Mouse (Mus musculus): ENCODE results near the gene Ccdc121.
"Not testable (repeated sequence)": the region's sequence is repeated elsewhere in the genome, so short reads cannot be mapped to it uniquely, and the experiment has no call there.

The Ccdc121 gene

GRCm38 (mm10) chr1:181510855-181511254, 396 bp downstream of the Ccdc121 start:
- not testable (repeated sequence) for DNase-seq (ENCODE audit: low spot score in 2 of 2)

- no peak for DNase-seq (ENCODE audit: low spot score in 2 of 2)
Observed at GRCm38 (mm10) chr1:181505367-181505766, 5.9 kb downstream of the Ccdc121 start.

GRCm38 (mm10) chr1:181503471-181503870, 7.8 kb downstream of the Ccdc121 start:
- DNase-seq (ENCODE audit: low spot score in 2 of 2) = no peak

GRCm38 (mm10) chr1:181484696-181485095, 26.6 kb downstream of the Ccdc121 start:
- DNase-seq (ENCODE audit: low spot score in 2 of 2) = no peak

- DNase-seq (ENCODE audit: low spot score in 2 of 2) = no peak
Observed at GRCm38 (mm10) chr1:181476557-181476956, 34.7 kb downstream of the Ccdc121 start.

- no peak for DNase-seq (ENCODE audit: low spot score in 2 of 2)
Observed at GRCm38 (mm10) chr1:181476141-181476540, 35.1 kb downstream of the Ccdc121 start.

- no peak for DNase-seq (ENCODE audit: low spot score in 2 of 2)
Observed at GRCm38 (mm10) chr1:181469415-181469814, 41.8 kb downstream of the Ccdc121 start.

- DNase-seq (ENCODE audit: low spot score in 2 of 2) = no peak
Observed at GRCm38 (mm10) chr1:181467321-181467670, 44.0 kb downstream of the Ccdc121 start.

- no peak for DNase-seq (ENCODE audit: low spot score in 2 of 2)
Observed at GRCm38 (mm10) chr1:181466601-181467320, 44.5 kb downstream of the Ccdc121 start.

- no peak for DNase-seq (ENCODE audit: low spot score in 2 of 2)
Observed at GRCm38 (mm10) chr1:181466040-181466439, 45.2 kb downstream of the Ccdc121 start.

GRCm38 (mm10) chr1:181465027-181465426, 46.2 kb downstream of the Ccdc121 start:
- DNase-seq (ENCODE audit: low spot score in 2 of 2) = no peak

GRCm38 (mm10) chr1:181462906-181463179, 48.4 kb downstream of the Ccdc121 start:
- no peak for DNase-seq (ENCODE audit: low spot score in 2 of 2)

GRCm38 (mm10) chr1:181462051-181462905, 49.0 kb downstream of the Ccdc121 start:
- no peak for DNase-seq (ENCODE audit: low spot score in 2 of 2)

- DNase-seq (ENCODE audit: low spot score in 2 of 2) = no peak
Observed at GRCm38 (mm10) chr1:181461484-181461883, 49.8 kb downstream of the Ccdc121 start.

- no peak for DNase-seq (ENCODE audit: low spot score in 2 of 2)
Observed at GRCm38 (mm10) chr1:181460283-181460682, 51.0 kb downstream of the Ccdc121 start.
